Mouse (Mus musculus): Measurements from ENCODE around the gene Taf5l. TPM values are rescaled to one million over a fixed set of nuclear protein-coding genes. Genes with fewer than 3 reads are reported as not detected.

The Taf5l gene
- polyA plus RNA-seq, 1 experiment from 2014 or later = 45.6 TPM

- DNase-seq (ENCODE audit: low spot score) (no peak), ATAC-seq (ENCODE audit: insufficient read depth, low FRiP score, low TSS enrichment) (no peak)
- no peak overlapping the region for H3K27ac ChIP-seq (ENCODE audit: low read depth, low read length)
- H3K4me3 ChIP-seq (ENCODE audit: low read depth, low read length) = no peak overlapping the region
- peaks cover 8% of the 10 kb centered on the region for H3K36me3 ChIP-seq (ENCODE audit: control insufficient read depth, insufficient read depth, low read length)
- H3K9me3 ChIP-seq (ENCODE audit: control insufficient read depth, low read length) = no peaks in the 10 kb centered on the region
- no peak overlapping the region for H3K9ac ChIP-seq (ENCODE audit: low read length)
- WGBS = 74% methylated on average over 2 of the region's 2 CpGs
- H3K4me1 ChIP-seq (ENCODE audit: control insufficient read depth, insufficient read depth, low read length) = no peaks in the 10 kb centered on the region
- H3K27me3 ChIP-seq (ENCODE audit: control insufficient read depth, insufficient read depth, low read length) = no peaks in the 10 kb centered on the region
- no peak overlapping the region for H3K4me2 ChIP-seq (ENCODE audit: low read depth)
These were observed 21.6 kb downstream of the Taf5l start for GRCm38 (mm10) chr8:123999568-123999967.

GRCm38 (mm10) chr8:123993997-123994396 lies 27.2 kb downstream of the Taf5l start:
- Histone ChIP-seq H3K4me1 (ENCODE audit: control insufficient read depth, insufficient read depth, low read length) (no peaks in the 10 kb centered on the region), H3K9ac (ENCODE audit: low read length) (no peak overlapping the region), H3K36me3 (ENCODE audit: control insufficient read depth, insufficient read depth, low read length) (no peaks in the 10 kb centered on the region), H3K4me3 (ENCODE audit: low read depth, low read length) (no peak overlapping the region), H3K27me3 (ENCODE audit: control insufficient read depth, insufficient read depth, low read length) (no peaks in the 10 kb centered on the region), H3K9me3 (ENCODE audit: control insufficient read depth, low read length) (no peaks in the 10 kb centered on the region), H3K4me2 (ENCODE audit: low read depth) (no peak overlapping the region), H3K27ac (ENCODE audit: low read depth, low read length) (no peak overlapping the region)
- ATAC-seq (ENCODE audit: insufficient read depth, low FRiP score, low TSS enrichment) = no peak
- over 99% methylated on average over 3 of the region's 3 CpGs for WGBS
- no peak for DNase-seq (ENCODE audit: low spot score)

DNA sequence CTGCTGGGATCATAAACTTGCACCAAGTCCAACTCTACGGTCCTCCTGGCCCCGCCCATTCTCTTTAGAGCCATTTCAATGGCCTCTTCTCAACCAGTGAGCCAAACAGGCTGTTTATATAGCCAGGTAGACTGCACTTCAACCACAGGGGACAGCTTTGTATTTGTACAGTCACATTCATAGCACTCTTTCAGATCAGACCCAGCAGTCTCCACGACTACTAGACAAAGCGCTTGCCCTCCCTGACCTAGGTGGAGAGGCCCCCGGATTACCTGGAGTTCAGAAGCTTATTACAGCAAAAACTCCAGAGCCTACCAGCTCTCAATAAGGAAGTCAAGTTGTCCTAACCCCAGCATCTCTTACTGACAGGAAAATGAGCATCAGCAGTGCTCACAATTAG lies 27.6 kb downstream of the Taf5l start:
- Histone ChIP-seq H3K27me3 (ENCODE audit: control insufficient read depth, insufficient read depth, low read length) (no peaks in the 10 kb centered on the region), H3K27ac (ENCODE audit: low read depth, low read length) (no peak overlapping the region), H3K4me3 (ENCODE audit: low read depth, low read length) (no peak overlapping the region), H3K4me2 (ENCODE audit: low read depth) (no peak overlapping the region), H3K9ac (ENCODE audit: low read length) (no peak overlapping the region), H3K4me1 (ENCODE audit: control insufficient read depth, insufficient read depth, low read length) (no peaks in the 10 kb centered on the region), H3K9me3 (ENCODE audit: control insufficient read depth, low read length) (no peaks in the 10 kb centered on the region), H3K36me3 (ENCODE audit: control insufficient read depth, insufficient read depth, low read length) (no peaks in the 10 kb centered on the region)
- DNase-seq (ENCODE audit: low spot score) (no peak), ATAC-seq (ENCODE audit: insufficient read depth, low FRiP score, low TSS enrichment) (no peak)
- 92% methylated on average over 5 of the region's 5 CpGs for WGBS

- Histone ChIP-seq H3K4me2 (ENCODE audit: low read depth) (no peak overlapping the region), H3K36me3 (ENCODE audit: control insufficient read depth, insufficient read depth, low read length) (no peaks in the 10 kb centered on the region), H3K9me3 (ENCODE audit: control insufficient read depth, low read length) (no peaks in the 10 kb centered on the region), H3K9ac (ENCODE audit: low read length) (no peak overlapping the region), H3K27ac (ENCODE audit: low read depth, low read length) (no peak overlapping the region), H3K27me3 (ENCODE audit: control insufficient read depth, insufficient read depth, low read length) (no peaks in the 10 kb centered on the region), H3K4me3 (ENCODE audit: low read depth, low read length) (no peak overlapping the region), H3K4me1 (ENCODE audit: control insufficient read depth, insufficient read depth, low read length) (no peaks in the 10 kb centered on the region)
- WGBS = 91% methylated on average over 8 of the region's 8 CpGs
- DNase-seq (ENCODE audit: low spot score) = no peak
- no peak for ATAC-seq (ENCODE audit: insufficient read depth, low FRiP score, low TSS enrichment)
These were observed 28.6 kb downstream of the Taf5l start for GRCm38 (mm10) chr8:123992587-123992986.

- H3K9me3 ChIP-seq (ENCODE audit: control insufficient read depth, low read length) = no peaks in the 10 kb centered on the region
- no peak overlapping the region for H3K4me3 ChIP-seq (ENCODE audit: low read depth, low read length)
- whole genome bisulfite sequencing = 88% methylated on average over 13 of the region's 13 CpGs
- no peak for DNase-seq (ENCODE audit: low spot score)
- no peak overlapping the region for H3K9ac ChIP-seq (ENCODE audit: low read length)
- ATAC-seq (ENCODE audit: insufficient read depth, low FRiP score, low TSS enrichment) = no peak
- no peaks in the 10 kb centered on the region for H3K4me1 ChIP-seq (ENCODE audit: control insufficient read depth, insufficient read depth, low read length)
- H3K4me2 ChIP-seq (ENCODE audit: low read depth) = no peak overlapping the region
- no peaks in the 10 kb centered on the region for H3K36me3 ChIP-seq (ENCODE audit: control insufficient read depth, insufficient read depth, low read length)
- H3K27me3 ChIP-seq (ENCODE audit: control insufficient read depth, insufficient read depth, low read length) = no peaks in the 10 kb centered on the region
- H3K27ac ChIP-seq (ENCODE audit: low read depth, low read length) = no peak overlapping the region
These were observed 30.7 kb downstream of the Taf5l start for GRCm38 (mm10) chr8:123990277-123991049.

DNA sequence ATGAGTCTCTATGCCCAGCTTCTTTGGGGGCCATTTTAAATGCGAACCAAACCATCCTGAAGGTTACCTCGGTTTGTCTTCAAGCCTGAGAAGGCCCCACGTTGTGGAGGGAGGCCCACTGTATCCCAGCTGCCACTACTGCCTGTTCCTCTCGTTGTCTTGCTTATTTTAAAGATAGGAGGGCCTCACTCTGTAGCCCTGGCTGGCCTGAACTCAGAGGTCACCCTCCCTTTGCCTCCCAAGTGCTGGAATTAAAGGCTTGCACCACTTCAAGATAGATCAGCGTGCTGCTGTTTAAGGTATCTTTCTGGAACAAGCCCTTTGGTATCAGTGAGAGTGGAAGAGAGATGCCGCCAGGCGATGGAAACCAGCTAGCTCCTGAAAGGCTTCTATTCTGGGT lies 32.1 kb downstream of the Taf5l start:
- no peaks in the 10 kb centered on the region for H3K4me1 ChIP-seq (ENCODE audit: control insufficient read depth, insufficient read depth, low read length)
- H3K9me3 ChIP-seq (ENCODE audit: control insufficient read depth, low read length) = no peaks in the 10 kb centered on the region
- H3K36me3 ChIP-seq (ENCODE audit: control insufficient read depth, insufficient read depth, low read length) = no peaks in the 10 kb centered on the region
- no peak for DNase-seq (ENCODE audit: low spot score)
- no peak for ATAC-seq (ENCODE audit: insufficient read depth, low FRiP score, low TSS enrichment)
- no peak overlapping the region for H3K4me2 ChIP-seq (ENCODE audit: low read depth)
- H3K4me3 ChIP-seq (ENCODE audit: low read depth, low read length) = no peak overlapping the region
- no peaks in the 10 kb centered on the region for H3K27me3 ChIP-seq (ENCODE audit: control insufficient read depth, insufficient read depth, low read length)
- no peak overlapping the region for H3K9ac ChIP-seq (ENCODE audit: low read length)
- H3K27ac ChIP-seq (ENCODE audit: low read depth, low read length) = no peak overlapping the region
- WGBS = 78% methylated on average over 7 of the region's 7 CpGs

DNA sequence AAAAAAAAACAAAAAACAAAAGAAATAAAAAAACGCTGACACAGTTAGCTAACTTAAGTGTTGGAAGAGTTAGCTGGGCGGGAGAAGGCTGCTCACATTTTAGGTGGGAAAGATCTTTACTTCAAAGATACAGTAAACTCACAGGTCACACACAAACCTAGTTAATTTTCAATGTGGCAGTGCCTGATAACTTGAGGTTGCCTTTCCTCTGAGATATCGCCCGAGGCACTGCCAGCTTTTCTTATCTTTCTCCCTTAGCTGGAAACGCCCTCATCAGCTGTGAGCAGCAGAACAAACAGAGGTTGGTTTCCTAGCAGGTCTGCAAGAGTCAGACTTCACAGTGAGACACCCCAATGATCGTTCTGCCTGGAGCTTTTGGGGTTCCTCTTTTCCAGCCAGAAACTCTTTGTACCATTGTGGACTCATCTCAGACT lies 32.6 kb downstream of the Taf5l start:
- H3K4me3 ChIP-seq (ENCODE audit: low read depth, low read length) = no peak overlapping the region
- no peak overlapping the region for H3K9ac ChIP-seq (ENCODE audit: low read length)
- no peak for ATAC-seq (ENCODE audit: insufficient read depth, low FRiP score, low TSS enrichment)
- no peaks in the 10 kb centered on the region for H3K27me3 ChIP-seq (ENCODE audit: control insufficient read depth, insufficient read depth, low read length)
- WGBS = 81% methylated on average over 6 of the region's 6 CpGs
- H3K4me2 ChIP-seq (ENCODE audit: low read depth) = no peak overlapping the region
- H3K36me3 ChIP-seq (ENCODE audit: control insufficient read depth, insufficient read depth, low read length) = no peaks in the 10 kb centered on the region
- H3K9me3 ChIP-seq (ENCODE audit: control insufficient read depth, low read length) = no peaks in the 10 kb centered on the region
- DNase-seq (ENCODE audit: low spot score) = no peak
- H3K4me1 ChIP-seq (ENCODE audit: control insufficient read depth, insufficient read depth, low read length) = no peaks in the 10 kb centered on the region
- no peak overlapping the region for H3K27ac ChIP-seq (ENCODE audit: low read depth, low read length)

- Histone ChIP-seq H3K27me3 (ENCODE audit: control insufficient read depth, insufficient read depth, low read length) (no peaks in the 10 kb centered on the region), H3K27ac (ENCODE audit: low read depth, low read length) (peak within 1 kb of the TSS; percentile 74), H3K4me2 (ENCODE audit: low read depth) (peak within 1 kb of the TSS; percentile 93), H3K9me3 (ENCODE audit: control insufficient read depth, low read length) (no peaks in the 10 kb centered on the region), H3K4me1 (ENCODE audit: control insufficient read depth, insufficient read depth, low read length) (peaks cover 3% of the 10 kb centered on the region; the same call in 1 of the 2 replicates), H3K9ac (ENCODE audit: low read length) (peak within 1 kb of the TSS; percentile 75), H3K4me3 (ENCODE audit: low read depth, low read length) (peak within 1 kb of the TSS; percentile 78), H3K36me3 (ENCODE audit: control insufficient read depth, insufficient read depth, low read length) (no peaks in the 10 kb centered on the region)
- WGBS = under 1% methylated on average over 39 of the region's 56 CpGs
- peak; percentile 90 for DNase-seq (ENCODE audit: low spot score)
- peak; percentile 85 for ATAC-seq (ENCODE audit: insufficient read depth, low FRiP score, low TSS enrichment)
These were observed 38.3 kb downstream of the Taf5l start, which contains the start of gene Abcb10 for GRCm38 (mm10) chr8:123982826-123983400. Abcb10 (minus strand) TSS chr8:123983122.

Measured in neural tube, embryonic 11.5 days (tissue).